Mouse (Mus musculus): ENCODE measurements around the gene Crabp2.

Crabp2 gene

GRCm38 (mm10) chr3:87984094-87984493 is 35.6 kb downstream of the Crabp2 start:
- no peak for DNase-seq (ENCODE audit: low read depth, low spot score)

- DNase-seq (ENCODE audit: low read depth, low spot score), result no peak
These were observed 37.2 kb downstream of the Crabp2 start for GRCm38 (mm10) chr3:87985505-87986320.

- DNase-seq (ENCODE audit: low read depth, low spot score), result peak; percentile 78
These were observed 38.4 kb downstream of the Crabp2 start for GRCm38 (mm10) chr3:87986868-87987267.

- DNase-seq (ENCODE audit: low read depth, low spot score), result peak; percentile 84
These were observed 39.2 kb downstream of the Crabp2 start for GRCm38 (mm10) chr3:87987633-87988032.

- no peak for DNase-seq (ENCODE audit: low read depth, low spot score)
These were observed 39.6 kb downstream of the Crabp2 start for GRCm38 (mm10) chr3:87988068-87988467.

GRCm38 (mm10) chr3:87989935-87990334 is 41.5 kb downstream of the Crabp2 start:
- no peak for DNase-seq (ENCODE audit: low read depth, low spot score)

GRCm38 (mm10) chr3:87993436-87993835 is 45.0 kb downstream of the Crabp2 start:
- no peak for DNase-seq (ENCODE audit: low read depth, low spot score)

- no peak for DNase-seq (ENCODE audit: low read depth, low spot score)
These were observed 46.9 kb downstream of the Crabp2 start for GRCm38 (mm10) chr3:87995331-87995730.

- no peak for DNase-seq (ENCODE audit: low read depth, low spot score)
These were observed 47.9 kb downstream of the Crabp2 start for GRCm38 (mm10) chr3:87996401-87996800.

- DNase-seq (ENCODE audit: low read depth, low spot score), result no peak
These were observed 48.6 kb downstream of the Crabp2 start for GRCm38 (mm10) chr3:87996971-87997614.

GRCm38 (mm10) chr3:87998747-87999146 is 50.3 kb downstream of the Crabp2 start:
- DNase-seq (ENCODE audit: low read depth, low spot score), result peak; percentile 59

- no peak for DNase-seq (ENCODE audit: low read depth, low spot score)
These were observed 50.9 kb downstream of the Crabp2 start for GRCm38 (mm10) chr3:87999243-87999895.

GRCm38 (mm10) chr3:88000181-88000580 is 51.7 kb downstream of the Crabp2 start, which contains the start of gene Bcan:
Gene Bcan, minus strand, starts transcription at chr3:88000230.
- DNase-seq (ENCODE audit: low read depth, low spot score), result no peak

GRCm38 (mm10) chr3:88000816-88001595 is 52.5 kb downstream of the Crabp2 start:
- DNase-seq (ENCODE audit: low read depth, low spot score), result no peak

- no peak for DNase-seq (ENCODE audit: low read depth, low spot score)
These were observed 54.0 kb downstream of the Crabp2 start for GRCm38 (mm10) chr3:88002291-88002976.
